Mouse (Mus musculus): Measurements from ENCODE around the gene Tlcd2.

The Tlcd2 gene

DNA sequence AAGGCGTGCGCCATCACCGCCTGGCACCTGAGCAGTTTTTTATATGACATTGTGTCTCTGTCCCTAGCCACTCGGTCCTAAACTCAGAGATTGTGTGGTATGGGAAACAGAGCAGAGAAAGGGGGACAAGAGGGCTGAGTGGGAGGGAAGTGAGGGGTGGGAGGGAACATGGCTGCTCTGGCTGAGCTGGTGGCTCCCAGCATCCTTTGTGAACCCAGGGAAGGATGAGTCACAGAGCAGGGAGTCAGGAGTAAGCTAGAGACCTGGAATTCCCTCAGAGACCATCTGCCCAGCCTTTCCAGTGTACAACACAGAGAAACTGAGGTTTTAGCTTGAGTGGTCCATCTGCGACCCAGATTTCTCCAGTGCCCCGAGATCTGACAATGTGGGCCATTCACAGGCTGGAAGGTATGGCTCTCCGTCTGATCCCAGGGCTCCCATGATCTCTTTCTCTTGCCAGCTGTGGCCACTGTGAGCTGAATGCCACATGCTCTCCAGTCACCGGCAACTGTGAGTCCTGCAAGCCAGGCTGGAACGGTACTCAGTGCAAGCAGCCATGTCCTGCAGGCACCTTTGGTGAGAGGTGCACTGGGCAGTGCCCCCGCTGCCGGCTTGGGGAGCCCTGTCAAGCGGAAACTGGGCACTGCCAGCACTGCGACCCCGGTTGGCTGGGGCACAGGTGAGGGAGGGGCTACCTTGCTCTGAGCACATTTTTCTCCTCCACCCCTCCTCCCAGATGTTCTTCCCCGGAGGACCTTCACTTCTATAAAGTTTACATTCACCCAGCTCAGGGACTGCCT lies 58.5 kb downstream of the Tlcd2 start:
- no peak for DNase-seq (ENCODE audit: low spot score in 2 of 2)
